Mouse (Mus musculus) limb, embryonic 14.5 days (tissue): ENCODE results near the gene Myo9b. TPM values are rescaled to one million over a fixed set of nuclear protein-coding genes. Genes with fewer than 3 reads are reported as not detected.

ENCODE experiments used
- ATAC-seq: fragments of 200-750 bp; cut with Nextera tagmentation; 2 replicates; pipeline ENCODE4 v1.8.0; 2017; ENCODE audit warnings: low read depth, moderate number of reproducible peaks, moderate TSS enrichment; ENCODE audit not compliant: low FRiP score
- DNase-seq: peaks from one replicate; pipeline ENCODE4 v3.0.0-alpha.2; 2015; ENCODE audit warnings: low spot score
- H3K27ac ChIP-seq: fragments of 300-500 bp; sonication (generic); replicated peaks from 2 replicates; pipeline ENCODE4 v1.5.1; 2014; ENCODE audit warnings: low read depth, mild to moderate bottlenecking, low read length, moderate library complexity, mixed read lengths
- H3K27me3 ChIP-seq: fragments of 300-500 bp; sonication (generic); 2 replicates; pipeline ENCODE4 v1.6.1; 2014; ENCODE audit warnings: low read length, mixed read lengths; ENCODE audit not compliant: control insufficient read depth, insufficient read depth
- H3K36me3 ChIP-seq: fragments of 300-500 bp; sonication (generic); 2 replicates; pipeline ENCODE4 v1.6.1; 2014; ENCODE audit warnings: mild to moderate bottlenecking, low read length, moderate library complexity, mixed read lengths; ENCODE audit not compliant: control insufficient read depth, insufficient read depth
- H3K4me1 ChIP-seq: fragments of 300-500 bp; sonication (generic); 2 replicates; pipeline ENCODE4 v1.6.1; 2014; ENCODE audit warnings: antibody characterized with exemption, low read length, mixed read lengths; ENCODE audit not compliant: control insufficient read depth, insufficient read depth
- H3K4me2 ChIP-seq: fragments of 300-500 bp; sonication (generic); replicated peaks from 2 replicates; pipeline ENCODE4 v1.6.1; 2014; ENCODE audit warnings: low read depth, mild to moderate bottlenecking, low read length, moderate library complexity; ENCODE audit not compliant: severe bottlenecking
- H3K4me3 ChIP-seq: fragments of 300-500 bp; sonication (generic); replicated peaks from 2 replicates; pipeline ENCODE4 v1.5.1; 2014; ENCODE audit warnings: low read length
- H3K9ac ChIP-seq: fragments of 300-500 bp; sonication (generic); 2 replicates; pipeline ENCODE4 v1.6.1; 2014; ENCODE audit warnings: mild to moderate bottlenecking, low read depth, low read length, moderate library complexity; ENCODE audit not compliant: severe bottlenecking
- H3K9me3 ChIP-seq: fragments of 300-500 bp; sonication (generic); 2 replicates; pipeline ENCODE4 v1.6.1; 2016; ENCODE audit warnings: low read length; ENCODE audit not compliant: control insufficient read depth
- POLR2A ChIP-seq: fragments of 200-500 bp; IDR thresholded peaks from 2 replicates; pipeline ENCODE4 v1.8.0; 2012; ENCODE audit warnings: inconsistent platforms, mild to moderate bottlenecking, moderate library complexity, borderline replicate concordance; ENCODE audit not compliant: insufficient read depth, insufficient read length; ENCODE audit errors: extremely low read depth
- WGBS: fragments of 180-500 bp; shearing (Covaris S2); extraction: QIAGEN DNeasy Blood & Tissue Kit; methylation state at CpG from one replicate; pipeline ENCODE4 v1.1.7; 2014; 5-methylcytosine and 5-hydroxymethylcytosine counted together
- polyA plus RNA-seq, 2 experiments: library from polyadenylated mRNA; depleted of rRNA in 1 of 2; stranded (reverse) in 1 of 2; unstranded in 1 of 2; fragments of >200 nt; fragmentation: Nextera tagmentation in 1 of 2; extraction: Ambion mirVana in 1 of 2; gene quantifications; 2 replicates each; pipeline versions ENCODE4 v1.2.1 to v1.2.3; 2012 to 2014

Gene Myo9b
- polyA plus RNA-seq, 2 experiments: 29.4 to 46.1 TPM

- Histone ChIP-seq H3K9me3 (no peaks in the 10 kb centered on the region), H3K4me1 (peaks cover 10% of the 10 kb centered on the region), H3K9ac (peak within 1 kb of the TSS; percentile 65), H3K27ac (peak within 1 kb of the TSS; percentile 90), H3K4me3 (peak within 1 kb of the TSS; percentile 66), H3K27me3 (no peaks in the 10 kb centered on the region), H3K36me3 (peaks cover 15% of the 10 kb centered on the region), H3K4me2 (peak within 1 kb of the TSS; percentile 66)
- WGBS: under 1% methylated on average over 51 of the region's 56 CpGs
- ATAC-seq (peak; percentile 85), DNase-seq (peak; percentile 96)
- TF ChIP-seq POLR2A: no peak
These were observed 94.4 kb downstream of the Myo9b start, which contains the start of gene Use1 for GRCm38 (mm10) chr8:71366771-71367528. Use1 (plus strand) TSS chr8:71366848.

DNA sequence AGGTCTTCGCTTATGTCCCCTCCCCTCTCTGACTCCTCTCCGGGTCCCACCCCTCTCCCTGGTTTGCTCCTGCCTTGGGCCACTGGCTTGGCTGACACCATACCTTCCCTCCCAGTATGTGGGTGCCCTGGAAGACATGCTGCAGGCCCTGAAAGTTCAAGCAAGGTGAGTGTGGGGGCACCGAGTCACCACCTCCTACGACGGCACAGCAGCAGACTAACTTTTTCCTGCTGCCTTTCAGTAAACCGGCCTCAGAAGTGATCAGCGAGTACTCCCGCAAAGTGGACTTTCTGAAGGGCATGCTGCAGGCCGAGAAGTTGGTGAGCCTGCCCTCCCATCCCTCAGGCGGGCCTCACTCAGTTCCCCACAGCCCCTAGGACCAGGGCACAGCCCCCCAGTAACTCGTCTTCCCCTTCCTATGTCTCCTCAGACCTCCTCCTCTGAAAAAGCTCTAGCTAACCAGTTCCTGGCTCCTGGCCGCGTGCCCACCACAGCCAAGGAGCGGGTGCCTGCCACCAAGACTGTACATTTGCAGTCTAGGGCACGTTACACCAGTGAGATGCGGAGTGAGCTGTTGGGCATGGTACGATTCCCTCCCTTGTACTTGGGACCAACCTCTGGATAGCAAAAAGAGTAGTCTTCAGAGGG is 95.1 kb downstream of the Myo9b start:
- WGBS: 46% methylated on average over 17 of the region's 17 CpGs
- H3K4me2 ChIP-seq: peak overlapping the region; percentile 66
- H3K9ac ChIP-seq: peak overlapping the region; percentile 65
- peaks cover 15% of the 10 kb centered on the region for H3K36me3 ChIP-seq
- H3K4me3 ChIP-seq: peak overlapping the region; percentile 66
- DNase-seq: no peak
- no peaks in the 10 kb centered on the region for H3K27me3 ChIP-seq
- H3K9me3 ChIP-seq: no peaks in the 10 kb centered on the region
- no peak for ATAC-seq
- peaks cover 10% of the 10 kb centered on the region for H3K4me1 ChIP-seq
- peak overlapping the region; percentile 90 for H3K27ac ChIP-seq
- TF ChIP-seq POLR2A: no peak

GRCm38 (mm10) chr8:71368366-71368765 is 95.9 kb downstream of the Myo9b start:
- DNase-seq: no peak
- Histone ChIP-seq H3K27me3 (no peaks in the 10 kb centered on the region), H3K9me3 (no peaks in the 10 kb centered on the region), H3K4me2 (peak overlapping the region; percentile 66; the same call in 1 of the 2 replicates), H3K9ac (0 out of 2 replicates have a peak overlapping the region, but pooled peaks have one; percentile 21), H3K27ac (no peak overlapping the region), H3K36me3 (peaks cover 21% of the 10 kb centered on the region), H3K4me1 (peaks cover 10% of the 10 kb centered on the region), H3K4me3 (no peak overlapping the region)
- TF ChIP-seq POLR2A: no peak
- ATAC-seq: no peak

- Histone ChIP-seq H3K4me3 (no peak overlapping the region), H3K4me1 (peaks cover 10% of the 10 kb centered on the region), H3K36me3 (peaks cover 30% of the 10 kb centered on the region), H3K9me3 (no peaks in the 10 kb centered on the region), H3K4me2 (no peak overlapping the region), H3K27ac (no peak overlapping the region), H3K9ac (no peak overlapping the region), H3K27me3 (no peaks in the 10 kb centered on the region)
- 94% methylated on average over 10 of the region's 10 CpGs for WGBS
- no peak for TF ChIP-seq POLR2A
- no peak for ATAC-seq
- no peak for DNase-seq
These were observed 96.7 kb downstream of the Myo9b start for GRCm38 (mm10) chr8:71369040-71369718.

- DNase-seq (no peak), ATAC-seq (no peak)
- no peak overlapping the region for H3K27ac ChIP-seq
- H3K9me3 ChIP-seq: no peaks in the 10 kb centered on the region
- H3K27me3 ChIP-seq: no peaks in the 10 kb centered on the region
- H3K9ac ChIP-seq: no peak overlapping the region
- H3K36me3 ChIP-seq: peaks cover 40% of the 10 kb centered on the region
- H3K4me1 ChIP-seq: peaks cover 12% of the 10 kb centered on the region
- 23% methylated on average over 5 of the region's 5 CpGs for WGBS
- TF ChIP-seq POLR2A: no peak
- peak overlapping the region; percentile 71 for H3K4me3 ChIP-seq
- peak overlapping the region; percentile 42 for H3K4me2 ChIP-seq
These were observed 98.3 kb downstream of the Myo9b start for GRCm38 (mm10) chr8:71370711-71371235.
